Mouse (Mus musculus) lung, adult 2 months (tissue): ENCODE data around the gene Acer1.

Experiments used
- CTCF ChIP-seq: fragments of 200-500 bp; IDR thresholded peaks from 2 replicates; pipeline ENCODE4 v1.5.1; 2011; ENCODE audit warnings: mild to moderate bottlenecking, low read length, control low read depth; ENCODE audit not compliant: insufficient read depth
- POLR2A ChIP-seq: fragments of 200-500 bp; IDR thresholded peaks from 2 replicates; pipeline ENCODE4 v1.6.1; 2011; ENCODE audit warnings: low read depth, mild to moderate bottlenecking, control low read depth, low read length, borderline replicate concordance; ENCODE audit errors: extremely low read depth

DNA sequence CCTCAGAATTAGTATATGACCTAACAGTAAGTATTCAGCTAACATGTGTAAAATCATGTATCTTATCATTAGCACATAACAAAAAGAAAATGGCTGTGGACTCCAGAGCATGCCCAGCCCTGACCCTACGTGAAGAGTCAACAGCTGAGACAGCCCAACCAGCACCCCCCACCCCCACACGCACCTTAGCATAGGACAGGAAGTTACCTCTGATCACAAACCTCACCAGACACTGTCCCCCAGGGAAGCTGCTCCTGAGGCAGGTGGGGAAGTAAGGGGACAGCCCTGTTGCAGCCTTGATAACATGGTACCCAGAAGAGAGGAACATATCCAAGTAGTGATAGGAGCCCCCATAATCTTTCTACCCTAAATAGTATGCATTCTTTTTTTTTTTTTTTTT lies 55.9 kb downstream of the Acer1 start:
- TF ChIP-seq CTCF, result no peak
- no peak for TF ChIP-seq POLR2A
